ENCODE assay signal across 20 mouse cellular contexts in the genomic region with DNA sequence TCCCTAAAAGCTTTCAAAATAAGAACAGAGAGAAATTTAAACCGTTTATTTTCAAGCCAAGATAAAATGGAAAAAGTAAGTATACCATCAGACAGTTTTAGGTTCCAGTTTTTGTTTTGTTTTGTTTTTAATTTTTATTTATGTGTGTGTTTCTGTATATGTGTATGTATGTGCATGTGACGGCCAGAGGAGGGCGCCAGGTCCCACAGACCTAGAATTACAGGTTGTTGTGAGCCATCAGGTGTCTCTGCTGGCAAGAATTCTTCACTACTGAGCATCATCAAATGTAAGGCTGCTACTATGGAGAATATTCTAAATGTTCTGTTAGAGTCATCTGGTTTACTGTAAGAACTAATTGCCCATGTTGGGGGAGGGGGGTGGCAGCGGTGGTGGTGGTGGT.
DNase-seq lines count a peak whose midpoint lies in the region; ATAC-seq and TF ChIP-seq lines count a peak whose summit lies in the region.
"Had no signal": no experiment of that assay in that cellular context is flagged by ENCODE, and none has a peak within 500 bp of the region (broad histone marks: within the 10 kb centered on the region; RNA-seq: fewer than 3 reads in every experiment).

No protein-coding gene starts in this region.

- no peak for TF ChIP-seq EP300 in lung, postnatal 0 days (IDR thresholded peaks at IDR 0.05)
- no peak for TF ChIP-seq EP300 in MEL (IDR thresholded peaks at IDR 0.05; ENCODE audit: low read depth in 1 of 2, low read length in 2 of 2)

- no peak overlapping the region for H3K4me2 ChIP-seq in hindbrain, postnatal 0 days (ENCODE audit: low read depth, low read length)
- no peak overlapping the region for H3K4me2 ChIP-seq in hindbrain, embryonic 13.5 days
- H3K4me2 ChIP-seq in lung, postnatal 0 days (replicated peaks; ENCODE audit: low read depth, low read length), result no peak overlapping the region
- H3K4me2 ChIP-seq: embryonic facial prominence, embryonic 13.5 days; heart, embryonic 15.5 days; midbrain, embryonic 11.5 days; stomach, embryonic 15.5 days had no signal

- no peak overlapping the region for H3K27ac ChIP-seq in hindbrain, postnatal 0 days
- no peak overlapping the region for H3K27ac ChIP-seq in hindbrain, embryonic 13.5 days
- no peak overlapping the region for H3K27ac ChIP-seq in lung, postnatal 0 days (ENCODE audit: low read length)
- no peak overlapping the region for H3K27ac ChIP-seq in MEL (ENCODE audit: control insufficient read depth, low read depth, low read length)
- no peak overlapping the region for H3K27ac ChIP-seq in embryonic fibroblast, embryonic 13.5 days (ENCODE audit: insufficient read depth, low read length)
- H3K27ac ChIP-seq: embryonic facial prominence, embryonic 13.5 days; gastrocnemius, adult 2 months; heart, embryonic 15.5 days; macrophage; stomach, embryonic 15.5 days had no signal

- H3K9me3 ChIP-seq in hindbrain, postnatal 0 days (ENCODE audit: low read length), result no peaks in the 10 kb centered on the region
- no peaks in the 10 kb centered on the region for H3K9me3 ChIP-seq in hindbrain, embryonic 13.5 days
- no peaks in the 10 kb centered on the region for H3K9me3 ChIP-seq in lung, postnatal 0 days (ENCODE audit: low read length)
- H3K9me3 ChIP-seq in MEL (replicated peaks; ENCODE audit: insufficient read depth, low read length), result no peaks in the 10 kb centered on the region
- H3K9me3 ChIP-seq: embryonic facial prominence, embryonic 13.5 days; heart, embryonic 15.5 days; stomach, embryonic 15.5 days had no signal

- no peaks in the 10 kb centered on the region for H3K27me3 ChIP-seq in hindbrain, postnatal 0 days (ENCODE audit: insufficient read depth, low read length)
- H3K27me3 ChIP-seq in hindbrain, embryonic 13.5 days, result no peaks in the 10 kb centered on the region
- H3K27me3 ChIP-seq in lung, postnatal 0 days (replicated peaks; ENCODE audit: insufficient read depth, low read length), result no peaks in the 10 kb centered on the region
- no peaks in the 10 kb centered on the region for H3K27me3 ChIP-seq in MEL (ENCODE audit: control insufficient read depth in 1 of 2, insufficient read depth in 2 of 2, low read length in 2 of 2)
- H3K27me3 ChIP-seq: embryonic facial prominence, embryonic 13.5 days; heart, embryonic 15.5 days; stomach, embryonic 15.5 days had no signal

- H3K4me3 ChIP-seq in hindbrain, postnatal 0 days (ENCODE audit: low read length), result no peak overlapping the region
- no peak overlapping the region for H3K4me3 ChIP-seq in hindbrain, embryonic 13.5 days
- H3K4me3 ChIP-seq in lung, postnatal 0 days (ENCODE audit: low read depth, low read length), result no peak overlapping the region
- no peak overlapping the region for H3K4me3 ChIP-seq in MEL (ENCODE audit: control insufficient read depth in 1 of 2, insufficient read depth in 1 of 2, low read depth in 2 of 2, low read length in 2 of 2)
- no peak overlapping the region for H3K4me3 ChIP-seq in embryonic fibroblast, embryonic 13.5 days (ENCODE audit: insufficient read depth, low read length)
- H3K4me3 ChIP-seq: embryonic facial prominence, embryonic 13.5 days; gastrocnemius, adult 2 months; heart, embryonic 15.5 days; stomach, embryonic 15.5 days had no signal

- no peak for ATAC-seq in hindbrain, postnatal 0 days
- no peak for ATAC-seq in hindbrain, embryonic 13.5 days (ENCODE audit: low FRiP score)
- ATAC-seq in lung, postnatal 0 days, result no peak

- DNase-seq in hindbrain, postnatal 0 days (ENCODE audit: low spot score), result no peak
- DNase-seq in lung, postnatal 0 days (ENCODE audit: low spot score), result no peak
- DNase-seq in lung, postnatal 36 days, result no peak
- no peak for DNase-seq in MEL (ENCODE audit: low read depth, low spot score)
- no peak for DNase-seq in kidney, postnatal 4 days
- DNase-seq: adrenal gland, adult 8-10 months; cerebellum, adult 11 months; cerebellum, postnatal 14 days; gastrocnemius, adult 2 months; kidney, adult 9 months; lung, adult 2 months; retina, postnatal 1 day; thymus, postnatal 14 days had no signal

- no peaks in the 10 kb centered on the region for H3K36me3 ChIP-seq in hindbrain, postnatal 0 days (ENCODE audit: insufficient read depth, low read length)
- no peaks in the 10 kb centered on the region for H3K36me3 ChIP-seq in hindbrain, embryonic 13.5 days
- no peaks in the 10 kb centered on the region for H3K36me3 ChIP-seq in lung, postnatal 0 days (ENCODE audit: insufficient read depth, low read length)
- H3K36me3 ChIP-seq in MEL (ENCODE audit: control insufficient read depth in 1 of 2, insufficient read depth in 2 of 2, low read length in 2 of 2), result no peaks in the 10 kb centered on the region
- H3K36me3 ChIP-seq: embryonic facial prominence, embryonic 13.5 days; stomach, embryonic 15.5 days had no signal

- no peaks in the 10 kb centered on the region for H3K79me2 ChIP-seq in MEL (ENCODE audit: control insufficient read depth, insufficient read depth, low read length, poor library complexity)

- no peaks in the 10 kb centered on the region for H3K4me1 ChIP-seq in hindbrain, postnatal 0 days (ENCODE audit: insufficient read depth, low read length)
- peaks cover 6% of the 10 kb centered on the region for H3K4me1 ChIP-seq in hindbrain, embryonic 13.5 days (replicated peaks)
- no peaks in the 10 kb centered on the region for H3K4me1 ChIP-seq in lung, postnatal 0 days (ENCODE audit: insufficient read depth, low read depth, low read length)
- H3K4me1 ChIP-seq in MEL (ENCODE audit: control insufficient read depth in 1 of 2, insufficient read depth in 2 of 2, low read length in 2 of 2), result peaks cover 0 to 4% of the 10 kb centered on the region in 2 experiments; a peak in 1 of 4 replicates
- peaks cover 6% of the 10 kb centered on the region for H3K4me1 ChIP-seq in embryonic fibroblast, embryonic 13.5 days (ENCODE audit: control insufficient read depth, insufficient read depth, low read length)
- H3K4me1 ChIP-seq: stomach, embryonic 15.5 days had no signal

- peak; percentile 19; the same call in 1 of the 2 replicates for TF ChIP-seq CTCF in hindbrain, postnatal 0 days (IDR thresholded peaks at IDR 0.05; ENCODE audit: low read depth)
- TF ChIP-seq CTCF in lung, postnatal 0 days (IDR thresholded peaks at IDR 0.05), result peak; percentile 22
- TF ChIP-seq CTCF in MEL (IDR thresholded peaks at IDR 0.05 in 2 of 3, conservative IDR thresholded peaks at IDR 0.05 in 1 of 3; ENCODE audit: control insufficient read depth in 1 of 3, insufficient read depth in 1 of 3, low read depth in 2 of 3, low read length in 3 of 3, poor library complexity in 1 of 3, severe bottlenecking in 1 of 3), result peak; percentile 31 to 55 (median 43); a peak in 5 of 6 replicates
- 0 out of 2 replicates have a peak, but pooled peaks have one; percentile 23 for TF ChIP-seq CTCF in embryonic fibroblast, embryonic 13.5 days (IDR thresholded peaks at IDR 0.05; ENCODE audit: borderline replicate concordance, insufficient read depth, low read length)

- peak; percentile 17 for TF ChIP-seq RAD21 in MEL (IDR thresholded peaks at IDR 0.05; ENCODE audit: low read depth, low read length)

- TF ChIP-seq POLR2A in MEL (IDR thresholded peaks at IDR 0.05; ENCODE audit: control insufficient read depth in 1 of 2, insufficient read depth in 1 of 2, low read depth in 1 of 2, low read length in 2 of 2, poor library complexity in 1 of 2), result no peak
- TF ChIP-seq POLR2A in embryonic fibroblast, embryonic 13.5 days (IDR thresholded peaks at IDR 0.05; ENCODE audit: low read depth, low read length), result no peak

- WGBS in hindbrain, postnatal 0 days, result 92% methylated on average over 4 of the region's 4 CpGs
- 92% methylated on average over 4 of the region's 4 CpGs for WGBS in hindbrain, embryonic 13.5 days
- WGBS in lung, postnatal 0 days, result 85% methylated on average over 4 of the region's 4 CpGs

- H3K9ac ChIP-seq in hindbrain, postnatal 0 days (replicated peaks; ENCODE audit: low read length), result no peak overlapping the region
- H3K9ac ChIP-seq in hindbrain, embryonic 13.5 days, result no peak overlapping the region
- no peak overlapping the region for H3K9ac ChIP-seq in lung, postnatal 0 days (replicated peaks; ENCODE audit: low read depth)
- H3K9ac ChIP-seq in MEL (ENCODE audit: control insufficient read depth, low read depth, low read length, poor library complexity, severe bottlenecking), result no peak overlapping the region
- H3K9ac ChIP-seq: embryonic facial prominence, embryonic 13.5 days; heart, embryonic 15.5 days; stomach, embryonic 15.5 days had no signal

TF ChIP-seq in MEL, 35 proteins besides CTCF, POLR2A, EP300 and RAD21:
- 0 out of 2 replicates have a peak, but pooled peaks have one; percentile 17 for TF ChIP-seq USF1 (IDR thresholded peaks at IDR 0.05; ENCODE audit: low read depth, low read length)
- no peak for TF ChIP-seq CHD2 (IDR thresholded peaks at IDR 0.05; ENCODE audit: low read length)
